Mouse (Mus musculus): Measurements from ENCODE around the gene Kctd6. TPM values are rescaled to one million over a fixed set of nuclear protein-coding genes. Genes with fewer than 3 reads are reported as not detected.
"Not testable (repeated sequence)": the region's sequence is repeated elsewhere in the genome, so short reads cannot be mapped to it uniquely, and the experiment has no call there.

Gene Kctd6
- polyA plus RNA-seq, 1 experiment from 2014 or later = 12.6 TPM

GRCm38 (mm10) chr14:8249206-8249605 is 35.3 kb downstream of the Kctd6 start:
- no peak for DNase-seq (ENCODE audit: low spot score)

GRCm38 (mm10) chr14:8250141-8250871 is 36.4 kb downstream of the Kctd6 start:
- DNase-seq (ENCODE audit: low spot score) = no peak

- DNase-seq (ENCODE audit: low spot score) = no peak
Observed at GRCm38 (mm10) chr14:8251330-8251885, 37.5 kb downstream of the Kctd6 start.

GRCm38 (mm10) chr14:8255076-8255729 is 41.3 kb downstream of the Kctd6 start:
- peak; percentile 78 for DNase-seq (ENCODE audit: low spot score)

- no peak for DNase-seq (ENCODE audit: low spot score)
Observed at GRCm38 (mm10) chr14:8256072-8256471, 42.1 kb downstream of the Kctd6 start.

GRCm38 (mm10) chr14:8256881-8257280 is 42.9 kb downstream of the Kctd6 start:
- DNase-seq (ENCODE audit: low spot score) = no peak

- DNase-seq (ENCODE audit: low spot score) = no peak
Observed at GRCm38 (mm10) chr14:8257521-8258334, 43.8 kb downstream of the Kctd6 start.

- DNase-seq (ENCODE audit: low spot score) = no peak
Observed at GRCm38 (mm10) chr14:8258335-8258627, 44.3 kb downstream of the Kctd6 start.

GRCm38 (mm10) chr14:8258752-8259151 is 44.8 kb downstream of the Kctd6 start:
- DNase-seq (ENCODE audit: low spot score) = no peak

GRCm38 (mm10) chr14:8259166-8259565 is 45.2 kb downstream of the Kctd6 start, which contains the start of gene Acox2:
Gene Acox2 (minus strand): TSS chr14:8259353.
- DNase-seq (ENCODE audit: low spot score) = no peak

- no peak for DNase-seq (ENCODE audit: low spot score)
Observed at GRCm38 (mm10) chr14:8260214-8260613, 46.3 kb downstream of the Kctd6 start.

- no peak for DNase-seq (ENCODE audit: low spot score)
Observed at GRCm38 (mm10) chr14:8262242-8262641, 48.3 kb downstream of the Kctd6 start.

- DNase-seq (ENCODE audit: low spot score) = no peak
Observed at GRCm38 (mm10) chr14:8264378-8264777, 50.4 kb downstream of the Kctd6 start.

GRCm38 (mm10) chr14:8271281-8271680 is 57.3 kb downstream of the Kctd6 start:
- DNase-seq (ENCODE audit: low spot score) = not testable (repeated sequence)

Other genes starting within 250 kb of the Kctd6 start
- gene Dnase1l3, start 219.6 kb upstream of the Kctd6 start, polyA plus RNA-seq (2015; fragmentation: Nextera tagmentation; extraction: Ambion mirVana) = 7.6 and 8.7 TPM in 2 replicates
- 26.9 and 30.7 TPM in 2 replicates for gene Abhd6, start 211.2 kb upstream of the Kctd6 start, polyA plus RNA-seq (2015; fragmentation: Nextera tagmentation; extraction: Ambion mirVana)
- 64.3 and 71.9 TPM in 2 replicates for gene Rpp14, start 133.8 kb upstream of the Kctd6 start, polyA plus RNA-seq (2015; fragmentation: Nextera tagmentation; extraction: Ambion mirVana)
- 30.9 and 31.9 TPM in 2 replicates for gene Pxk, start 115.9 kb upstream of the Kctd6 start, polyA plus RNA-seq (2015; fragmentation: Nextera tagmentation; extraction: Ambion mirVana)
- 227 and 232 TPM in 2 replicates for gene Pdhb, start 41.1 kb upstream of the Kctd6 start, polyA plus RNA-seq (2015; fragmentation: Nextera tagmentation; extraction: Ambion mirVana)
- 0.71 and 0.75 TPM in 2 replicates for gene Acox2, start 45.2 kb downstream of the Kctd6 start, polyA plus RNA-seq (2015; fragmentation: Nextera tagmentation; extraction: Ambion mirVana)
- 0.16 and 0.17 TPM in 2 replicates for gene Fam107a, start 103.9 kb downstream of the Kctd6 start, polyA plus RNA-seq (2015; fragmentation: Nextera tagmentation; extraction: Ambion mirVana)
- 3.6 and 4.3 TPM in 2 replicates for gene Oit1, start 164.6 kb downstream of the Kctd6 start, polyA plus RNA-seq (2015; fragmentation: Nextera tagmentation; extraction: Ambion mirVana)